Mouse (Mus musculus): ENCODE measurements at regions not wholly inside any gene's neighbourhood (a gene's known extent, or its start where the extent isn't known, plus 50 kb on each side); places are given as distances from the start of the nearest gene placed in this dataset.

DNA sequence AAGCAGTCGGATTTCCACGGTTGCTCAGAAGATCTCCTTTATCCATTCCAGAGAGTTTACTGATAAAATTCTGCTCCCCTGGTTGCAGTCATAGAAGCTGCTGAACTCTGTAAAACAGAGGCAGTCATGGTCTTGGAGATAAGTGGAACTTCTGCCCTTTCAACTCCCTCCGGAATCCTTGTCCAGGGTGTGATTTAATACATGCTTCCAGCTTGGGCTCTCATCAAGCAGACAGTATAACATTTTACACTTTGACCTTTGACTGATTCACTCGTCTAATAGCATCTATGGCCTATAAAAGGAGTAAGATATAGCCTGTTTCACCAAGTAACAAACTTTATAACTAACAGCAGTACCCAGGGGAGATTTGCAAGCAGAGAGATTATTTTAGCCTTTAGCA lies 274.0 kb upstream of the Dab2 start:
- TF ChIP-seq POLR2A (IDR thresholded peaks at IDR 0.05; ENCODE audit: extremely low read depth, insufficient read depth, low read length) (no peak), CTCF (IDR thresholded peaks at IDR 0.05; ENCODE audit: low read depth, low read length) (no peak)
